ENCODE assay signal across 10 mouse cellular contexts in the genomic region with DNA sequence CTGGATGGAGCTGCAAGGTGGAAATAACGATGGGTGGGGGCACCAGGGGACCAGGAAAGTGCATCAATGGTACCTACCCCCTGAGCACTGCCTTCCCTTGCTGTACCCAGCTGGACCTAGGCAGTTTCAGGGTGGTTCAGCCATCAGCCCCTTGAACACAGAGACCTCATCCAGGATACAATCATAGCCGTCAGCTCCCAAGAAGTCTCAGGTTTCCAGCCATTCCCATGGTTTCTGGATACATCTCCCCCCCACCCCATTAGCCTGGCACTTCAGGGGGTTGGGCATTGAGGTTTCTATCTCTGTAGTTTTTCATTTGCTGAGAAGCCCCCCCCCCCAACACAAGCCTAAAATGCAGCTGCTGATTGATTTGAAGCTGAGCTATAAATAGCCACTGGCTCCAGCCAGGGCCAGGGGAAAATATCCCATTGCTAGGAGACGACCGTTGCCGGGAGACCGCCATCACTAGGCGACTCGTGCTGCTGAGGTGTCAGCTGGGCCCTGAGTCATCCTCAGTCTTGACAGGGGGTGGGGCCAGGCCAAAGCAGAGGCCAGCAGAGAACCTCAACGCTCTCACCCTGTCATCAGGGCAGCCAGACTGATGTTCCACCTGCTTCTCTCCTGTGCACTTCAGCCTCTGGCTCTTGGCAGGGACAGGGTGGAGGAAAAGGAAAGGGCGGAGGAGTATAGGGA. TPM values are rescaled to one million over a fixed set of nuclear protein-coding genes. Genes with fewer than 3 reads are reported as not detected.
DNase-seq lines count a peak whose midpoint lies in the region; ATAC-seq lines count a peak whose summit lies in the region.
"Had no signal": no experiment of that assay in that cellular context is flagged by ENCODE, and none has a peak within 500 bp of the region (broad histone marks: within the 10 kb centered on the region; RNA-seq: fewer than 3 reads in every experiment).

No protein-coding gene starts in this region.

- H3K27ac ChIP-seq in forebrain, embryonic 15.5 days (replicated peaks), result peak overlapping the region; percentile 86
- H3K27ac ChIP-seq in hindbrain, embryonic 11.5 days (ENCODE audit: low read depth, low read length), result peak overlapping the region; percentile 83
- no peak overlapping the region for H3K27ac ChIP-seq in limb, embryonic 13.5 days

- peaks cover 25% of the 10 kb centered on the region for H3K4me1 ChIP-seq in forebrain, embryonic 15.5 days
- H3K4me1 ChIP-seq in hindbrain, embryonic 11.5 days (replicated peaks; ENCODE audit: control insufficient read depth, insufficient read depth, low read length), result peaks cover 12% of the 10 kb centered on the region; the same call in 1 of the 2 replicates
- H3K4me1 ChIP-seq in limb, embryonic 13.5 days, result peaks cover 2% of the 10 kb centered on the region; the same call in 1 of the 2 replicates

- no peak overlapping the region for H3K4me3 ChIP-seq in forebrain, embryonic 15.5 days
- no peak overlapping the region; the same call in 1 of the 2 replicates for H3K4me3 ChIP-seq in hindbrain, embryonic 11.5 days (ENCODE audit: low read depth, low read length)
- no peak overlapping the region for H3K4me3 ChIP-seq in limb, embryonic 13.5 days

- no peaks in the 10 kb centered on the region for H3K36me3 ChIP-seq in forebrain, embryonic 15.5 days
- H3K36me3 ChIP-seq in hindbrain, embryonic 11.5 days (ENCODE audit: control insufficient read depth, insufficient read depth, low read length), result no peaks in the 10 kb centered on the region
- no peaks in the 10 kb centered on the region for H3K36me3 ChIP-seq in limb, embryonic 13.5 days

- ATAC-seq in forebrain, embryonic 15.5 days (replicated peaks), result peak; percentile 87
- ATAC-seq in hindbrain, embryonic 11.5 days (ENCODE audit: low FRiP score), result peak; percentile 95
- no peak for ATAC-seq in limb, embryonic 13.5 days (ENCODE audit: low FRiP score, low read depth)
- ATAC-seq in erythroid progenitor cell, adult 5-6 weeks (replicated peaks; ENCODE audit: low FRiP score, poor library complexity, severe bottlenecking), result no peak
- no peak for ATAC-seq in erythroblast, adult 5-6 weeks (replicated peaks; ENCODE audit: low FRiP score, poor library complexity, severe bottlenecking)

- peak overlapping the region; percentile 20; the same call in 1 of the 2 replicates for H3K9ac ChIP-seq in forebrain, embryonic 15.5 days (replicated peaks)
- peak overlapping the region; percentile 36; the same call in 1 of the 2 replicates for H3K9ac ChIP-seq in hindbrain, embryonic 11.5 days (ENCODE audit: low read depth, low read length)
- H3K9ac ChIP-seq in limb, embryonic 13.5 days, result peak overlapping the region; percentile 50; the same call in 1 of the 2 replicates

- H3K27me3 ChIP-seq in forebrain, embryonic 15.5 days, result no peaks in the 10 kb centered on the region
- no peaks in the 10 kb centered on the region for H3K27me3 ChIP-seq in hindbrain, embryonic 11.5 days (ENCODE audit: control insufficient read depth, insufficient read depth, low read length)
- peaks cover 38% of the 10 kb centered on the region for H3K27me3 ChIP-seq in limb, embryonic 13.5 days

- WGBS in forebrain, embryonic 15.5 days, result 9% methylated on average over 10 of the region's 10 CpGs
- 12% methylated on average over 10 of the region's 10 CpGs for WGBS in hindbrain, embryonic 11.5 days
- WGBS in limb, embryonic 13.5 days, result 11% methylated on average over 10 of the region's 10 CpGs

- peak; percentile 76 for DNase-seq in 3134 (ENCODE audit: extremely low read depth, insufficient read length, low spot score)
- peak; percentile 87 to 93 for DNase-seq in adrenal gland, adult (ENCODE audit: inconsistent age in 2 of 2, low spot score in 1 of 2)
- DNase-seq in hindbrain, embryonic 11.5 days (ENCODE audit: low spot score), result peak; percentile 95
- DNase-seq in right cerebral cortex, postnatal 4 days, result peak; percentile 71

- no peaks in the 10 kb centered on the region for H3K9me3 ChIP-seq in forebrain, embryonic 15.5 days
- no peaks in the 10 kb centered on the region for H3K9me3 ChIP-seq in hindbrain, embryonic 11.5 days (ENCODE audit: control insufficient read depth, low read length)
- no peaks in the 10 kb centered on the region for H3K9me3 ChIP-seq in limb, embryonic 13.5 days

- H3K4me2 ChIP-seq in forebrain, embryonic 15.5 days (replicated peaks), result peak overlapping the region; percentile 28
- H3K4me2 ChIP-seq in hindbrain, embryonic 11.5 days (replicated peaks; ENCODE audit: low read depth, low read length), result peak overlapping the region; percentile 16
- no peak overlapping the region for H3K4me2 ChIP-seq in limb, embryonic 13.5 days (replicated peaks)

RNA-seq across cellular contexts. Expression of a gene that starts 5.9 kb away (rescaled TPM):
- 33.2 and 35.3 TPM in 2 replicates for polyA plus RNA-seq in forebrain, embryonic 15.5 days (2015; fragmentation: Nextera tagmentation; extraction: Ambion mirVana)
- 12.2 and 15.0 TPM in 2 replicates for polyA plus RNA-seq in hindbrain, embryonic 11.5 days (2014; fragmentation: Nextera tagmentation; extraction: Ambion mirVana)
- polyA plus RNA-seq in limb, embryonic 13.5 days (2015; fragmentation: Nextera tagmentation; extraction: Ambion mirVana), result 2.2 and 2.8 TPM in 2 replicates
- not detected in 2 replicates for total RNA-seq in erythroid progenitor cell, adult 5-6 weeks (2015; ENCODE audit: low replicate concordance)
- total RNA-seq in erythroid progenitor cell, adult 5-6 weeks (2017; ENCODE audit: low replicate concordance), result not detected in 2 replicates
- not detected in 2 replicates for total RNA-seq in erythroblast, adult 5-6 weeks (2015; ENCODE audit: low replicate concordance)
- total RNA-seq in erythroblast, adult 5-6 weeks (2017; ENCODE audit: low replicate concordance), result 0.17 TPM in 1 of 2 replicates, not detected in the other
- total RNA-seq: liver, adult 2 months had no signal

RNA-seq across cellular contexts. Expression of a gene that starts 6.0 kb away (rescaled TPM):
- 31.4 and 37.3 TPM in 2 replicates for polyA plus RNA-seq in forebrain, embryonic 15.5 days (2015; fragmentation: Nextera tagmentation; extraction: Ambion mirVana)
- 16.9 and 24.1 TPM in 2 replicates for polyA plus RNA-seq in hindbrain, embryonic 11.5 days (2014; fragmentation: Nextera tagmentation; extraction: Ambion mirVana)
- polyA plus RNA-seq in limb, embryonic 13.5 days (2015; fragmentation: Nextera tagmentation; extraction: Ambion mirVana), result 50.7 and 52.5 TPM in 2 replicates
- not detected in 2 replicates for total RNA-seq in erythroid progenitor cell, adult 5-6 weeks (2015; ENCODE audit: low replicate concordance)
- 5.4 and 5.9 TPM in 2 replicates for total RNA-seq in erythroid progenitor cell, adult 5-6 weeks (2017; ENCODE audit: low replicate concordance)
- total RNA-seq in erythroblast, adult 5-6 weeks (2015; ENCODE audit: low replicate concordance), result 1.3 and 2.9 TPM in 2 replicates
- 3.2 TPM in 2 replicates for total RNA-seq in erythroblast, adult 5-6 weeks (2017; ENCODE audit: low replicate concordance)

RNA-seq across cellular contexts. Expression of a gene that starts 7.5 kb away (rescaled TPM):
- polyA plus RNA-seq in forebrain, embryonic 15.5 days (2015; fragmentation: Nextera tagmentation; extraction: Ambion mirVana), result not detected in 2 replicates
- polyA plus RNA-seq in hindbrain, embryonic 11.5 days (2014; fragmentation: Nextera tagmentation; extraction: Ambion mirVana), result 0.56 TPM in 1 of 2 replicates, not detected in the other
- polyA plus RNA-seq in limb, embryonic 13.5 days (2015; fragmentation: Nextera tagmentation; extraction: Ambion mirVana), result 2.2 TPM in 1 of 2 replicates, not detected in the other
- not detected in 2 replicates for total RNA-seq in erythroid progenitor cell, adult 5-6 weeks (2015; ENCODE audit: low replicate concordance)
- not detected in 2 replicates for total RNA-seq in erythroid progenitor cell, adult 5-6 weeks (2017; ENCODE audit: low replicate concordance)
- total RNA-seq in erythroblast, adult 5-6 weeks (2015; ENCODE audit: low replicate concordance), result not detected in 2 replicates
- total RNA-seq in erythroblast, adult 5-6 weeks (2017; ENCODE audit: low replicate concordance), result not detected in 2 replicates

RNA-seq across cellular contexts. Expression of a gene that starts 10.3 kb away (rescaled TPM):
- polyA plus RNA-seq in forebrain, embryonic 15.5 days (2015; fragmentation: Nextera tagmentation; extraction: Ambion mirVana), result 71.4 and 84.2 TPM in 2 replicates
- 64.8 and 70.9 TPM in 2 replicates for polyA plus RNA-seq in hindbrain, embryonic 11.5 days (2014; fragmentation: Nextera tagmentation; extraction: Ambion mirVana)
- polyA plus RNA-seq in limb, embryonic 13.5 days (2015; fragmentation: Nextera tagmentation; extraction: Ambion mirVana), result 65.5 and 73.1 TPM in 2 replicates
- total RNA-seq in erythroid progenitor cell, adult 5-6 weeks (2015; ENCODE audit: low replicate concordance), result 38.1 and 51.5 TPM in 2 replicates
- 5.4 and 16.7 TPM in 2 replicates for total RNA-seq in erythroid progenitor cell, adult 5-6 weeks (2017; ENCODE audit: low replicate concordance)
- total RNA-seq in erythroblast, adult 5-6 weeks (2015; ENCODE audit: low replicate concordance), result 14.8 and 24.9 TPM in 2 replicates
- 7.7 and 9.6 TPM in 2 replicates for total RNA-seq in erythroblast, adult 5-6 weeks (2017; ENCODE audit: low replicate concordance)

RNA-seq across cellular contexts. Expression of a gene that starts 16.6 kb away (rescaled TPM):
- 0.17 and 0.26 TPM in 2 replicates for polyA plus RNA-seq in forebrain, embryonic 15.5 days (2015; fragmentation: Nextera tagmentation; extraction: Ambion mirVana)
- 0.42 TPM in 1 of 2 replicates, not detected in the other for polyA plus RNA-seq in hindbrain, embryonic 11.5 days (2014; fragmentation: Nextera tagmentation; extraction: Ambion mirVana)
- 0.27 and 0.31 TPM in 2 replicates for polyA plus RNA-seq in limb, embryonic 13.5 days (2015; fragmentation: Nextera tagmentation; extraction: Ambion mirVana)
- not detected in 2 replicates for total RNA-seq in erythroid progenitor cell, adult 5-6 weeks (2015; ENCODE audit: low replicate concordance)
- not detected in 2 replicates for total RNA-seq in erythroid progenitor cell, adult 5-6 weeks (2017; ENCODE audit: low replicate concordance)
- not detected in 2 replicates for total RNA-seq in erythroblast, adult 5-6 weeks (2015; ENCODE audit: low replicate concordance)
- total RNA-seq in erythroblast, adult 5-6 weeks (2017; ENCODE audit: low replicate concordance), result not detected in 2 replicates
- total RNA-seq: adrenal gland, adult 18-20 months; liver, adult 2 months had no signal

Comparison
In these comparisons a context has a peak if more than half of its experiments do, and no peak if none do; other contexts are left out.
1. ATAC-seq: peak in forebrain, embryonic 15.5 days (single experiment) and hindbrain, embryonic 11.5 days (single experiment); none in limb, embryonic 13.5 days (single experiment), erythroid progenitor cell, adult 5-6 weeks (single experiment) and erythroblast, adult 5-6 weeks (single experiment).
2. Peak in every context shown above with its lines, with median percentiles within 50 percentile points of each other: DNase-seq and H3K9ac ChIP-seq.